Mouse (Mus musculus) embryonic stem cell, embryonic (primary cell): ENCODE results near the gene Prkn.

Experiments
- CTCF ChIA-PET, 4 experiments: fragments of 300-600 bp in 2 of 4; fragments of 350-600 bp in 2 of 4; sonication (Branson Sonifier 250); formaldehyde crosslinking; loops; one replicate each; lab custom pipeline; 2022; ENCODE audit warnings: inconsistent platforms in 2 of 4; lab: Charles Lee
- POLR2A ChIA-PET, 4 experiments: fragments of 300-600 bp in 2 of 4; fragments of 350-600 bp in 2 of 4; sonication (Branson Sonifier 250); formaldehyde crosslinking; loops; one replicate each; lab custom pipeline; 2022; ENCODE audit warnings: antibody characterized with exemption in 4 of 4, inconsistent platforms in 1 of 4; lab: Charles Lee

The Prkn gene

DNA sequence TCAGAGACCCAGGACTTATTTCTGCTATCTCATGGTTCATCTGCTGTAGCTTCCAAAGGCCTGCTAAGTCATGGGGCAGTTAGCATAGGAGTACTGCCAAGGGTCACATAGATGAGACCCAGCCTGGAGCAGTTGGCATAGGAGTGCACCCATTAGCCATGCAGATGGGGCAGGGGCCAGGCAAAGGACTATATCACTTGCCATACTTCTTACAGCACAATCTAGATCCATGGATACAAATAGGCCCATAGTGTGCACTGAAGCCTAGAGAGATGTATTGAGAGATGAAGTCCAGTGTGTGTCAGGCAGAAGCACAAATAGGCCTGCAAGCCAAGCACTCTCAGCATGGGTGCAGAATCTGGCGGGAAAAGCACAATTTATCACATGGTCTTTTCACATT is 802.1 kb downstream of the Prkn start:
- CTCF ChIA-PET = no interaction called here

DNA sequence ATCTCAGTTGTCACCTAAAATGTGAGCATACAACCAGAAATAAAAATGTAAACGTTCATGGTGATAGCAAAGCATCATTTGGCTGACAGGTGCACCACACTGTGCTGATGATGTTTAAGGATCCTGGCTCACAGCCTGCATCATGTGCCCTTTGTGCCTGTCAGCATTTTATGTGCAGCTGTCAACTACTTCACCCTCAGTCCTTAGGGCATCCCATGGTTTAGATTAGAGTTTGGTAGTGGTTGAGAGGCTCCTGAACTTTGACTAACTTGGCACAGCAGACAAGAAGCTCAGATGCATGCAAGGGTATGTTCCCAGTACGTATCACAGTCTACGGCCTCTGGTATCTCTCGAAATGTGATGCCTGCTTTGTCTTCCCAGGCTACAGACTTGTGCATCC is 803.8 kb downstream of the Prkn start:
- ChIA-PET POLR2A (no interaction called here), CTCF (no interaction called here)

More for the DNA sequence above, 802.1 kb downstream of the Prkn start:
- POLR2A ChIA-PET = no interaction called here

DNA sequence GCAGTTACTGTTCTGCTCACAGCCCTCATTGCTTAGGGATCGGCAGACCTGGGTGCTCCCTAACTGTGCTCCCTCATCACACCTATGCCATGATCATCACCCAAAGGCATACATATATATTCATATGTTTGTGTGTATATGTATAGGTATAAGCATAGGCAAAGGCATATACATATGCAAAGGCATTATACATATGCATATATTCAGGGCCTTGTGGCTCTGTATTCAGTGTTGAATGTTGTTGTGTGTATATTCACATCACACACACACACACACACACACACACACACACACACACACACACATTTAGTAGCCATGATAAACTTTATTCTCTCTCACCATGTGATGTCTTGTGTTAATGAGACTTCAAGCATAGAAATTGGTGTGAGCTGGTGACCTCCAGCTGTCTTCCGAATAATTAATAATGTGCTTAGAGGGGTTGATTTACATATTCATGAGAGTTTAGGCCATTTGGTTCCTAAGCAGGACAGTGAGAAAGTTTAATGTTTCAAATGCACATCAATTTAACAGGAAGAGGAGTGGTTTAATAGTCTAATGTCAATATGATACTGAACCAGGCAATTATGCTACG is 804.8 kb downstream of the Prkn start:
- POLR2A ChIA-PET = no interaction called here
- CTCF ChIA-PET = interaction anchor here in 1 of 4 experiments (0.6 kb wide), 1 partner anchor 1954 kb away, joined by 3 read pairs; no protein-coding TSS in a partner anchor

DNA sequence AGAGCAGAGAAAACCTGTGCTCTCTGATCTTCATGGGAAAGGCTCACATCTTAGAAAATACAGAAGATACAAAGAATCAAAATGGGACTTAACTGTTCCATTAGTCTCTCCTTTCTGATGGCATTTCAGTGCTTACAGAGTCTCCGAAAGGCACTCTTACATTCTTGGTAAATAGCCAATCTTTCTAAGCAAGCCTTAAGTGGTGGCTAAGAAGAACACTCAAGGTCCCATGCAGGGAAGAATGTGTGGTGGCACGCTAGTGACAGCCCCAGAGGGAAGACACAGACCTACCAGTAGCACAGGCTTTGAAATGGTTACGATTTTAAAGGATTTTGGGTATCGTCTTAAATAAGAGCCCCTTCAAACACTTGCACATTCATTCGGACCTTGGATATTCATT is 816.2 kb downstream of the Prkn start:
- ChIA-PET CTCF (no interaction called here), POLR2A (no interaction called here)

DNA sequence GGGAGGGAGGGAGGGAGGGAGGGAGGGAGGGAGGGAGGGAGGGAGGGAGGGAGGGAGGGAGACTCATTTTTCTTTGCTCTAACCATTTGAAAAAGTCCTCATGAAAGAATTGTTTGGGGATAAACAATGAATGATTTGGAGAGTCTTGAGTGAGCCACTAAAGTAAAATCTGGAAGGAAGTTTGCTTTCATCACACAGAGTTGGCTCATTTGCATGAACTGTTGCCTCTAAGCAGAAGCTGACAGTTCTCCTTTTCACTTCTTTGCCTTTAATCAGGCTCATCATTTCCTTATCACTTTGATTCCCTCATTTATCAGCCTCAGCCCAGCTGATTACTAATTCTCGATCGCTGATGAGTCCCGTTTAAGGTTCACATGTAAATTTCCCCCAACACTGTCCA is 816.7 kb downstream of the Prkn start:
- POLR2A ChIA-PET = no interaction called here
- CTCF ChIA-PET = no interaction called here

DNA sequence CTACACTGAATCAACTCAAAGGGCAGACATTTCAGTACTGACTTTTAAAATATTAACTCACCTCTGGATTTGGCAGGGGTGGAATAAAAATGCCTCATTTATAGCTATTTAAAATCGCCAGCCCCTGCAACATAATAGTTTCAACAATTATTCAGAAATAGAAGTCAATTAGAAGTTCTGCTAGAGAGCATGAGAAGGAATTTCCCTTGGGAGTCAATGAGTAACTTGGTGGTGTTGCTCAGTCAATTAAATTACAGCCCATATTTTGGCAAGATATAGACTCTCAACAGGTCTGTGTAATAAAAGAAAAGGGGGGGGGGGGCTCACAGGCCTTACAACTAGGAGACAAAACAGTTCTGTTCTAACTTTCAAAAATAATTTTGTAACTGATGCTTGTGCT is 821.7 kb downstream of the Prkn start:
- POLR2A ChIA-PET = no interaction called here
- CTCF ChIA-PET = no interaction called here

DNA sequence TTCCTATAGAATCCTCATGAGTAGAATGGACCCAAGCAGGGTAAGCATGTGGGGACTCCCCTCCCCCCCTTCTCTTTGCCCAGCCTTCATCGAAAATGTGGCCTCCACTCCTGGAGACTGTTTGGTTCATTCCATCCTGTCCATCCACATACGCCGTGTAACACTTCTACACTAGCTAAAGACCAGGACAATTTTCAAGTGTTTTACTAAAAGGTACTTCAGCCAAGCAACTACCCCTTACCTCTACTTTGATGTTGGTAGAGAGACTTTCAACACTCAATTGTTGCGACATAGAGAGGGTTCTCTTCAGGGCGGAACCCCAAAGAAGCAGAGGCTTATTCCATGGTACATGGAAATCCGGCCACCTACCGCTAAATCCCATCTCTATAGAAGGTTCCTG is 823.3 kb downstream of the Prkn start:
- CTCF ChIA-PET = interaction anchor here in 1 of 4 experiments (0.6 kb wide), 2 partner anchors 51 to 65 kb away, joined by 4 to 5 read pairs; no protein-coding TSS in a partner anchor
- POLR2A ChIA-PET = no interaction called here

DNA sequence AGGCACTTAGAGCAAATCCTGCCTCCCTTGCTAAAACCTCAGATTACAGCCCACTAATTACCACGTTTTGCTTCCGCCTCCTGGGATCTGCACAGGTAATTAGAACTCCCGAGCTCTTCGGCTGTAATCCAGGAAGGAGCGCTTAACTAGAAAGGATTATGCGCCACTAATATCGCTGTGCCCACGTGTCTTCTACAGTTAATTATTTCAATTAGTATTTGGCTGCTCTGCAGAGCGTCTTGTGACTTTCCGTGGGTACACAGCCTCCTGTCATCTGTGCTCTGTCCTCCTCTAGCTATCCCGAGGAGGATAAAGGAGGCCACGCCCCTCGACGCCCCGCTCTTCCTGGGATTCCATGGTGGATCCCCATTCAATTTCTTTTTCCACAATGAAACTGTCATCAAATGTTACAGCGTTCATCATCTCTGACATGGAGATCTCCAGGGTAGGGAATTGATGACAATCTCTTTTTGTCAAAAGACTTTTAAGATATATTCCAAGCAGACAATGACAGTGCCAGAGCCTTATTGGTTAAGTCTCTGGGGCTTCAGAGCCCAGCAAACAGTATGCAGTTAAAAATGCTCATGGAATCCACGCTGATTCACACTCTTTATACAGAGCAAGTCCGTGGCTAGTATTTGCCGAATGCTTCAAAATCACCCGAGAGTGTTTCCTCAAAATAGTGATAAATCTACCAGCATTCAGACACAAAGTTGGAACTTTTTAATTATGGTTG is 824.6 kb downstream of the Prkn start:
- POLR2A ChIA-PET = no interaction called here
- CTCF ChIA-PET = no interaction called here

DNA sequence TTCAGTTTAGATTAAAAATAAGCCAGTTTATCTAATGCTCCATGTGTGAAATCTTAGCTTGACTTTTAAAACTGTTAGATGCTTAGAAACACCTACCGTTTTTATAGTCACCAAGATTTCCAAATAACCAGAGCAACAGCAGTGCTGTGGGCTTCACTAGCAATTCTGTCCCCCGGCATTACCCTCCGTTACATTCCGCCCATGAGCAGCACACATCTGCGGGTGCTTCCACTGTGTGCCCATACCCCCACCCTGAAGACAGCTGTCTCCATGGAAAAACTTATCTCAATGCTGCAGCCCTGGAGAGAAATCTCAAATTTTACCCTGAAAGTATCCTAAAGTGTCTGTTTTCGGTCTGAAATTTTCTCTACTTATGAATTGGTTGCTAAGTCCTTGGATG is 839.5 kb downstream of the Prkn start:
- CTCF ChIA-PET = interaction anchor here in 1 of 4 experiments (0.7 kb wide), 1 partner anchor 565 kb away, joined by 5 read pairs; no protein-coding TSS in a partner anchor
- POLR2A ChIA-PET = interaction anchor here in 1 of 4 experiments (0.7 kb wide), 1 partner anchor 1052 kb away, joined by 4 read pairs; no protein-coding TSS in a partner anchor

DNA sequence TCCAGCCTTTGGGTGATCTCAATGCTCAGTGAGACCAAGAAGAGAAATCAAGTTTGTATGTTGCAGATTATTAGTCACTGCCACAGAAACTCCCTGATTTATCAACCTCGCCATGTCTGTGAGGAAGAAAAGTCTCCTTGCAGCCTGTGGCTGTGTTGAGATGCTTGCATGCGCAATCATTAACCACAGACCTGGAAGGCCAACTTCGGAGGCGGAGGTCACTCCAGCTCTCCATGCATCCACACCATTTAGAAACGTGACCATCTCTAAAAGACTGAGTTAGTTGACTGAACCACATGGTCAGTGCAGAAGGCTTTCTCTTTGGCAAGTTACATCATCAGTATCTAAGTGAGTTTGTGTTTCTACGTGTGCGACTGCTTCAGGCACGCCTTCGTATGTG is 840.3 kb downstream of the Prkn start:
- CTCF ChIA-PET = no interaction called here
- POLR2A ChIA-PET = interaction anchor here in 1 of 4 experiments (0.6 kb wide), 1 partner anchor 232 kb away, joined by 3 read pairs; no protein-coding TSS in a partner anchor

DNA sequence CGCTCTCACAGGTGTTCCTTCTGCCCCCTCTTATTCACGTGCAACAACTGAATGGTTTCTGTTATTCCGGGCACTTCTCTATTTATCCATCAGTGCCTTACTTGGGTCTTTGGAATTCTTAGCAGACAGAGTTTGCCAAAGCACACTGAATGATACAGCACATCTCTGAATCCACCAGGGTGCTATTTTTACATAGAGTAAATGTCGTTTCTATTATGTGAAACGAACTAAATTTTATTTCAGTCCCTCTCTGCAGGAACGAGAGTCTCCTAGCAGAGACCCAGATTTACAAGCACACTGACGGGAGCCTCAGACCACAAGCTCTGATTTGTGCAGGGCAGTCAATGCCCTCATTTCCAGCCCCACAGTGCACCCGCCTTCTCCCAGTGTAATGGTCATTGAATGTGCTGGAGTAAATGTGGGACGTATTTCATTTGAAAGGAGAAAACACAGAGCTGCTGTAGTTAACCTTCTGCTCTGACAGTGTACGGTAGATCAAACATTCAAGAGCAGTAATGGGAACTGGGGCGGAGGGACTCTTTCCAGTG is 841.7 kb downstream of the Prkn start:
- CTCF ChIA-PET = no interaction called here
- POLR2A ChIA-PET = no interaction called here

DNA sequence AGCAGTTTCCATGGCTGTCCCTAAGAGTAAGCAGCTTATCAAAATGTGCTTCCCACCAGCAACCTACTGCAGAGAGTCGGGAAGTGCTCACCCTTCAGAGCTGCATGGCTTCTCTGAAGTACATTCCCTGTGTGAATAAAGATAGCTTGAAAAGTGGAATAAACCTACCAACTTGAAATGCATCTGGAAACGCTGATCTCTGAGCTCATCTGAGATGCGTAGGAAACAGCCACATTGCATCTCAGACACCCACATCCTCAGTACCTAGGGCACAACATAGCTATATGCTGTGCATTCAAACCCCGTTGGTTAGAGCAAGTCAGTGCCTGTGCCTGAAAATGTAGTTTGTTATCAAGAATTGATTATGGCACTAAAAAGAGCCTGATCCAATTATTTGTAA is 864.8 kb downstream of the Prkn start:
- CTCF ChIA-PET = no interaction called here

DNA sequence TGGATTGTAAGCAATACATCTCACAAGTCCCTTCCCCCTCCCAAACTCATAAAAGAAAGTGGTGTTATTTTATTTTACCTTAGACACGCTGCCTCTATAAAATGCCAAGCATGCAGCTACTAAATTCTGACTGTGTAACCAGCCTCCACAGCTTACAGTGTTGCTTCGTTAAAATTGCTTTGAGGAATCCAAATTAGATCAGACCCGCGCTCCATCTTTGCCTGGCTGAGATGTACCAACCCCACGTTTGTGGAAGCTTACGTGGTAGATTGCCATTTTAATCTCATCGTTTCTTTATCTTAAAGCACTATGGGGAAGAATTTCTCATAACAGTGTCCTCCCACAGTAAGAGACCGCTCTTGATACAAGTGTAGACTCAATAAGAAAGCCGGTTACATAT is 865.6 kb downstream of the Prkn start:
- ChIA-PET CTCF (no interaction called here), POLR2A (no interaction called here)

More for the DNA sequence above, 864.8 kb downstream of the Prkn start:
- POLR2A ChIA-PET = no interaction called here

DNA sequence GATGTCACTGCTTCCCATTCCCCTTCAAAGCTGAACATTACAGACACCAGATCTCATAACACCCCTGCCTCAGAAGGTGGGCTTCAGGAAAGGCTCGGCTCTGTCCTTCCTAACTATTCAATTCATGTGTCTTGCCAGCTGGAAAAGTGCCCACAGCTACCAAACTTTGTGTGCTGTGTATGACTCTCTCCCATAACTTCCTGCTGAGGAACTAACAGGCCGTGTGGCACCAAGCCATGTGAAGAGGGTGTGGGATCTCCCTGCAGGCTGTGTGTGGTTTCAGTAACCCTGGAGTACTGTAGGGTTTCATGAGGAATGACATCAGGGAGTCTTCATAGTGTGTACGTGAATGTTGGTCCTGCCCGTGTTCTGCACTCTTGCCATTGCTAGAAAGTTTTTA is 871.9 kb downstream of the Prkn start:
- POLR2A ChIA-PET = no interaction called here
- CTCF ChIA-PET = interaction anchor here in 1 of 4 experiments (0.6 kb wide), 1 partner anchor 324 kb away, joined by 3 read pairs; no protein-coding TSS in a partner anchor

DNA sequence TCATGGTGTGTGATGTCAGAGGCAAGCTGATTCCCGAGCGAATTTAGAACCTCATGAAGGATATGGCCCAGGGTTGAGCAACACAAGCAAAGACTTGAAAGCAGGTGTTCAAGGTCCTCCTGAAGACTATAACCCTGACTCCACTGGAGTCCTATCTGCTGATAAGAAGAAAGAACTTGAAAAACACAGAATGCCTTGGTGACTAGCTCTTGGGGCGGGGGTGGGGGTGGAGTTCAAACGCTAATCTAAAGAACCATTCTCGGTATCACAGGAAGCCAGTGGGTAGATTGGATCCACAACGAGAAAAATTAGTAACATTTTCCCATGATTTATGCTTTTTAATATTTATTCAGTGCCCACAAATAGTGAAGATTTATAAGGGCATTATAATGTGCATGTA is 879.6 kb downstream of the Prkn start:
- ChIA-PET POLR2A (no interaction called here), CTCF (interaction anchor here in 1 of 4 experiments (0.6 kb wide), 1 partner anchor 581 kb away, joined by 4 read pairs; no protein-coding TSS in a partner anchor)

DNA sequence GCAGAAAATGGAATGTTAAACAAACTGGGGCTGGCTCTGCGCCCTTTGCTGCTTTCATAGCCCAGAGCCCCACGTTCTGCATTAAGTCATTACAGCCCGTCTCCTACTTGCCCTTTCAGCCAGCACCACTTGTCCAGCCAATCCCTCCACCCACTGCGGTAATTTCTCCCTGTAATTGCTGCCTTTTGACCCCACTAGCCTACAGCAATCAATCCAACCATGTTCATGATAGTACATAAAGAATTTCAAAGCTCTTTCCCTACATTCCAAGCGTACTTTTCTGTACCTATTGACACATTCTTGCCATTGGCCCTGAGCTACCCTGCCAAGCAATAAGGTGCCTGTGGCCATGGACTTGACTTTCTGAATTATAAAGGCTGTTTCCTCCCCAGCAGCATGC is 881.7 kb downstream of the Prkn start:
- CTCF ChIA-PET = interaction anchor here in 1 of 4 experiments (1.0 kb wide), 1 partner anchor 241 kb away, joined by 3 read pairs; no protein-coding TSS in a partner anchor
- POLR2A ChIA-PET = interaction anchor here in 1 of 4 experiments (0.6 kb wide), 1 partner anchor 263 kb away, joined by 3 read pairs; no protein-coding TSS in a partner anchor

DNA sequence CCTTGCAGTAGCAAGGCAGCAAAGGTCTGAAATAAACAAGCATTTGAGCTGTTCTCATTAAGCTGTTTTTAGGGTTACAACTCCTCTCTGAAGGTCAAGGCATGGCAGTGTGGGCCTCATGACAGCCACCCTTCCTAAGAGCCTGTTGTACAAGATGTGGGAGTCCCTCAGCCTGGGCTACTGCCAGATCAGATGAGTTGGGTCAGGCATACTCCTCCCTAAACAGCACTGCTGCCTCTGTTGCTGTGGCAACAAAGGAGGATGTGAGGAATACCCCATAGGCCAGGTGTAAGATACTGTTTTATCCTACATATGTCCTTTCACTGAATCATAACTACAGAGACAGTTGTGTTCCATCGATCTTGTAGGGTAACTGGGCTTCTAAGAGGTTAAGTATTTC is 882.3 kb downstream of the Prkn start:
- CTCF ChIA-PET = interaction anchor here in 1 of 4 experiments (1.0 kb wide), 1 partner anchor 240 kb away, joined by 3 read pairs; no protein-coding TSS in a partner anchor
- POLR2A ChIA-PET = interaction anchor here in 1 of 4 experiments (0.6 kb wide), 1 partner anchor 264 kb away, joined by 3 read pairs; no protein-coding TSS in a partner anchor

DNA sequence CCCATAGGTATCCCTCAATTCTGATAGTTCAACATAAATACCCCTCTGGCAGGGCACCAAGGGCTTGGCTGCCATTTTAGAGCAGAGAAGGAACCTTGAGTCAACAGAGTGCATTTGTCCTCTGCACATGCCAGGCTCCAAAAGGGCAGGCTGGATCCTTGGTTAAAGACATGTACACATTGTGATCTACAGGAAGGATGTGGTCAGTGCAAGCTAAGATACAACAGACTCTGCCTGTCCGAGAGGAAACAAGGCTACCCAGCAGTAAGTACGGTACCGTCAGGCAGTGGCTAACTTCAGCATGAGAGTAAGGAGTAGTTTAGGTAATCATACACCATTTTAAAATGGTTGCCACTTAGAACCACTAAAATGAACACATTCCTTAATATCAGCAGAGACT is 884.0 kb downstream of the Prkn start:
- CTCF ChIA-PET = no interaction called here
- POLR2A ChIA-PET = no interaction called here

DNA sequence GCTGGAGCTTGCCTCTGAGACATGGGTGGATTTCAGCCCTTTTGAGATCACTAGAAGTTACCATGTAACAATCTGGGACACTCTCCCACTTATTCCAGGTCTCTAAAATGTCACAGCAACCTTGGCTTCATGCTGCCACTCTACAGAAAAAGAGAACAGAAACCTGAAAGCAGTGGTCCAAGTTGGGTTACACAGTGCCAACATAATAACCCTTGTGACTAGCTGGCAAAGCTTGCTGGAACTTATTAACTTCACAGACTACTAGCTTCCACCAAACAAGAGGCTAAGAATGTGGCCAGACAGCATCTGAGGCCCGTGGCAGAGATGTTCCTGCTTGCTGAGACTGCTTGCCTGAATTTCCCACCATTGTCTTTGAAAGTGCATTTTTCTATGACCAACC is 886.9 kb downstream of the Prkn start:
- CTCF ChIA-PET = no interaction called here
- POLR2A ChIA-PET = no interaction called here

DNA sequence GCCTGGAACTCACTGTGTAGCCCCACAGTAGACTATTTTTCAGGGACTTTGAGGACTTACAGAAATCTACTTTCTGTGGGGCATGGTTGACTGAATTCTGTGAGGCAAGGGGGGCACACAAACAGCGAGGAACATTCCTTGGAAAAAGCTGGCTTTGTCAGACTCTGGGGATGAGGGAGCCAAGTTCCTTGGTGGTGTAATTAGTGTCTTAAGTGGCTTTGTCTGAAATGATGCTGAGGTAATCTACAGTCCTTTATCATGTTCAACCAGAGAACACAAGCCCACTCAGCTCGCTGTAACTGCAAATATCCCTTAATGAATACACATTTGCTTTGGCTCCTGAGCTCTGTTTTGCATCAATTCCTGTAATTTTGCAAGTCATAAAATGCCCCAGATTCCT is 888.1 kb downstream of the Prkn start:
- CTCF ChIA-PET = no interaction called here
- POLR2A ChIA-PET = no interaction called here
